Mouse (Mus musculus) heart, embryonic 10.5 days (tissue): ENCODE measurements at regions not wholly inside any gene's neighbourhood (a gene's known extent, or its start where the extent isn't known, plus 50 kb on each side); places are given as distances from the start of the nearest gene placed in this dataset.
A peak's percentile ranks its signal among the peaks of the same experiment; 100 is the strongest.

Source experiments
- DNase-seq: peaks from one replicate; pipeline ENCODE4 v3.0.0-alpha.2; 2017; ENCODE audit warnings: low spot score
- H3K27ac ChIP-seq: fragments of 300-500 bp; sonication (generic); 2 replicates; pipeline ENCODE4 v1.5.1; 2016; ENCODE audit warnings: mild to moderate bottlenecking
- H3K27me3 ChIP-seq: fragments of 300-500 bp; sonication (generic); 2 replicates; pipeline ENCODE4 v1.6.1; 2016; ENCODE audit warnings: mild to moderate bottlenecking; ENCODE audit not compliant: poor library complexity, insufficient read depth, severe bottlenecking
- H3K36me3 ChIP-seq: fragments of 300-500 bp; sonication (generic); 2 replicates; pipeline ENCODE4 v1.6.1; 2016; ENCODE audit warnings: mild to moderate bottlenecking, moderate library complexity
- H3K4me1 ChIP-seq: fragments of 300-500 bp; sonication (generic); 2 replicates; pipeline ENCODE4 v1.6.1; 2016; ENCODE audit warnings: mild to moderate bottlenecking
- H3K4me3 ChIP-seq: fragments of 300-500 bp; sonication (generic); 2 replicates; pipeline ENCODE4 v1.5.1; 2016; ENCODE audit warnings: mild to moderate bottlenecking, moderate library complexity
- H3K9me3 ChIP-seq: fragments of 300-500 bp; sonication (generic); 2 replicates; pipeline ENCODE4 v1.6.1; 2016; ENCODE audit warnings: mild to moderate bottlenecking, moderate library complexity
- WGBS: fragments of 180-500 bp; shearing (Covaris S2); methylation state at CpG from one replicate; pipeline ENCODE4 v1.1.7; 2016; 5-methylcytosine and 5-hydroxymethylcytosine counted together

- WGBS, result 79% methylated on average over 6 of the region's 6 CpGs
- Histone ChIP-seq H3K4me1 (no peaks in the 10 kb centered on the region), H3K36me3 (no peaks in the 10 kb centered on the region), H3K27me3 (no peaks in the 10 kb centered on the region), H3K9me3 (no peaks in the 10 kb centered on the region), H3K27ac (no peak overlapping the region), H3K4me3 (no peak overlapping the region)
- no peak for DNase-seq
These were observed 135.0 kb downstream of the Basp1 start for GRCm38 (mm10) chr15:25278317-25279156.

- Histone ChIP-seq H3K9me3 (no peaks in the 10 kb centered on the region), H3K27ac (no peak overlapping the region), H3K4me1 (no peaks in the 10 kb centered on the region), H3K4me3 (no peak overlapping the region), H3K36me3 (no peaks in the 10 kb centered on the region), H3K27me3 (no peaks in the 10 kb centered on the region)
- WGBS, result 88% methylated on average over 5 of the region's 5 CpGs
- no peak for DNase-seq
These were observed 137.3 kb downstream of the Basp1 start for GRCm38 (mm10) chr15:25276227-25276626.

GRCm38 (mm10) chr15:25271886-25272285 is 141.7 kb downstream of the Basp1 start:
- no peaks in the 10 kb centered on the region for H3K36me3 ChIP-seq
- H3K4me3 ChIP-seq, result no peak overlapping the region
- no peaks in the 10 kb centered on the region for H3K9me3 ChIP-seq
- no peak for DNase-seq
- H3K4me1 ChIP-seq, result peaks cover 6% of the 10 kb centered on the region
- H3K27ac ChIP-seq, result no peak overlapping the region
- 81% methylated on average over 5 of the region's 5 CpGs for WGBS
- no peaks in the 10 kb centered on the region for H3K27me3 ChIP-seq

- DNase-seq, result no peak
- Histone ChIP-seq H3K4me1 (peaks cover 6% of the 10 kb centered on the region), H3K9me3 (no peaks in the 10 kb centered on the region), H3K27ac (no peak overlapping the region), H3K27me3 (no peaks in the 10 kb centered on the region), H3K4me3 (no peak overlapping the region), H3K36me3 (no peaks in the 10 kb centered on the region)
- WGBS, result 63% methylated on average over 10 of the region's 10 CpGs
These were observed 143.2 kb downstream of the Basp1 start for GRCm38 (mm10) chr15:25270349-25270748.

- peaks cover 6% of the 10 kb centered on the region for H3K4me1 ChIP-seq
- peak overlapping the region; percentile 1; the same call in 1 of the 2 replicates for H3K4me3 ChIP-seq
- DNase-seq, result no peak
- peak overlapping the region; percentile 37; the same call in 1 of the 2 replicates for H3K27ac ChIP-seq
- no peaks in the 10 kb centered on the region for H3K27me3 ChIP-seq
- no peaks in the 10 kb centered on the region for H3K36me3 ChIP-seq
- 18% methylated on average over 12 of the region's 12 CpGs for WGBS
- no peaks in the 10 kb centered on the region for H3K9me3 ChIP-seq
These were observed 144.1 kb downstream of the Basp1 start for GRCm38 (mm10) chr15:25269345-25269996.

GRCm38 (mm10) chr15:25268436-25268835 is 145.1 kb downstream of the Basp1 start:
- WGBS, result 74% methylated on average over 2 of the region's 2 CpGs
- no peaks in the 10 kb centered on the region for H3K27me3 ChIP-seq
- H3K9me3 ChIP-seq, result no peaks in the 10 kb centered on the region
- no peak overlapping the region for H3K4me3 ChIP-seq
- peaks cover 6% of the 10 kb centered on the region for H3K4me1 ChIP-seq
- no peaks in the 10 kb centered on the region for H3K36me3 ChIP-seq
- H3K27ac ChIP-seq, result no peak overlapping the region
- no peak for DNase-seq

- no peaks in the 10 kb centered on the region for H3K27me3 ChIP-seq
- H3K4me3 ChIP-seq, result no peak overlapping the region
- 91% methylated on average over 3 of the region's 3 CpGs for WGBS
- no peaks in the 10 kb centered on the region for H3K9me3 ChIP-seq
- H3K4me1 ChIP-seq, result peaks cover 6% of the 10 kb centered on the region
- H3K27ac ChIP-seq, result no peak overlapping the region
- no peaks in the 10 kb centered on the region for H3K36me3 ChIP-seq
- no peak for DNase-seq
These were observed 146.1 kb downstream of the Basp1 start for GRCm38 (mm10) chr15:25267509-25267908.

- no peak overlapping the region for H3K27ac ChIP-seq
- H3K9me3 ChIP-seq, result no peaks in the 10 kb centered on the region
- no peaks in the 10 kb centered on the region for H3K27me3 ChIP-seq
- no peaks in the 10 kb centered on the region for H3K36me3 ChIP-seq
- no peak for DNase-seq
- H3K4me3 ChIP-seq, result no peak overlapping the region
- no peaks in the 10 kb centered on the region for H3K4me1 ChIP-seq
- 73% methylated on average over 13 of the region's 13 CpGs for WGBS
These were observed 160.7 kb downstream of the Basp1 start for GRCm38 (mm10) chr15:25252648-25253567.

GRCm38 (mm10) chr15:25245631-25246030 is 167.9 kb downstream of the Basp1 start:
- 84% methylated on average over 8 of the region's 8 CpGs for WGBS
- Histone ChIP-seq H3K27me3 (no peaks in the 10 kb centered on the region), H3K9me3 (no peaks in the 10 kb centered on the region), H3K27ac (no peak overlapping the region), H3K36me3 (no peaks in the 10 kb centered on the region), H3K4me3 (no peak overlapping the region), H3K4me1 (no peaks in the 10 kb centered on the region)
- no peak for DNase-seq

- H3K27me3 ChIP-seq, result no peaks in the 10 kb centered on the region
- no peak overlapping the region for H3K4me3 ChIP-seq
- H3K9me3 ChIP-seq, result no peaks in the 10 kb centered on the region
- no peak for DNase-seq
- no peaks in the 10 kb centered on the region for H3K4me1 ChIP-seq
- no peak overlapping the region for H3K27ac ChIP-seq
- no peaks in the 10 kb centered on the region for H3K36me3 ChIP-seq
- 77% methylated on average over 18 of the region's 18 CpGs for WGBS
These were observed 175.6 kb downstream of the Basp1 start for GRCm38 (mm10) chr15:25237665-25238664.

GRCm38 (mm10) chr15:25236191-25236723 is 177.3 kb downstream of the Basp1 start:
- no peaks in the 10 kb centered on the region for H3K27me3 ChIP-seq
- H3K4me3 ChIP-seq, result no peak overlapping the region
- H3K9me3 ChIP-seq, result no peaks in the 10 kb centered on the region
- H3K36me3 ChIP-seq, result no peaks in the 10 kb centered on the region
- H3K4me1 ChIP-seq, result no peaks in the 10 kb centered on the region
- WGBS, result 83% methylated on average over 6 of the region's 6 CpGs
- no peak for DNase-seq
- H3K27ac ChIP-seq, result no peak overlapping the region
